ENCODE assay signal across 7 mouse cellular contexts in genomic region chr1:159233426-159233825, GRCm38 (mm10). TPM values are rescaled to one million over a fixed set of nuclear protein-coding genes. Genes with fewer than 3 reads are reported as not detected.
DNase-seq lines count a peak whose midpoint lies in the region; ATAC-seq and TF ChIP-seq lines count a peak whose summit lies in the region.

No protein-coding gene starts in this region.

- H3K27ac ChIP-seq in ES-Bruce4 (ENCODE audit: insufficient read depth, low read length) = no peak overlapping the region
- no peak overlapping the region; the same call in 1 of the 2 replicates for H3K27ac ChIP-seq in heart, embryonic 16.5 days (ENCODE audit: low read length)
- H3K27ac ChIP-seq in lung, postnatal 0 days (ENCODE audit: low read length) = peak overlapping the region; percentile 84; the same call in 1 of the 2 replicates

- TF ChIP-seq POLR2A in ES-Bruce4 (IDR thresholded peaks at IDR 0.05; ENCODE audit: insufficient read depth, low read length) = no peak

- H3K9me3 ChIP-seq in ES-Bruce4 (replicated peaks; ENCODE audit: control insufficient read depth, insufficient read depth, low read length, poor library complexity, severe bottlenecking) = no peaks in the 10 kb centered on the region
- H3K9me3 ChIP-seq in heart, embryonic 16.5 days (replicated peaks; ENCODE audit: control insufficient read depth, low read length) = no peaks in the 10 kb centered on the region
- no peaks in the 10 kb centered on the region for H3K9me3 ChIP-seq in lung, postnatal 0 days (ENCODE audit: low read length)

- H3K4me3 ChIP-seq in C2C12 (ENCODE audit: insufficient read depth, poor library complexity, severe bottlenecking) (peak overlapping the region; percentile 65), ES-Bruce4 (ENCODE audit: low read depth, low read length) (no peak overlapping the region)
- H3K4me3 ChIP-seq in heart, embryonic 16.5 days (ENCODE audit: low read length) = peak overlapping the region; percentile 80
- peak overlapping the region; percentile 69 for H3K4me3 ChIP-seq in lung, postnatal 0 days (ENCODE audit: low read depth, low read length)

- H3K4me2 ChIP-seq in heart, embryonic 16.5 days (ENCODE audit: low read depth, low read length) = peak overlapping the region; percentile 81
- H3K4me2 ChIP-seq in lung, postnatal 0 days (replicated peaks; ENCODE audit: low read depth, low read length) = peak overlapping the region; percentile 72

- peaks cover 60% of the 10 kb centered on the region for H3K79me2 ChIP-seq in C2C12 (ENCODE audit: control insufficient read depth, insufficient read depth)

- H3K9ac ChIP-seq in ES-Bruce4 (ENCODE audit: low read depth, poor library complexity, severe bottlenecking) = peak overlapping the region; percentile 56
- H3K9ac ChIP-seq in heart, embryonic 16.5 days (ENCODE audit: low read length) = peak overlapping the region; percentile 88
- 0 out of 2 replicates have a peak overlapping the region, but pooled peaks have one; percentile 12 for H3K9ac ChIP-seq in lung, postnatal 0 days (replicated peaks; ENCODE audit: low read depth)

- no peaks in the 10 kb centered on the region for H3K27me3 ChIP-seq in C2C12 (ENCODE audit: control insufficient read depth, insufficient read depth, insufficient read length)
- H3K27me3 ChIP-seq in ES-Bruce4 (ENCODE audit: control insufficient read depth, insufficient read depth, low read length, poor library complexity, severe bottlenecking) = no peaks in the 10 kb centered on the region
- H3K27me3 ChIP-seq in heart, embryonic 16.5 days (ENCODE audit: control insufficient read depth, insufficient read depth, low read length) = no peaks in the 10 kb centered on the region
- no peaks in the 10 kb centered on the region for H3K27me3 ChIP-seq in lung, postnatal 0 days (replicated peaks; ENCODE audit: insufficient read depth, low read length)

- TF ChIP-seq CTCF in C2C12 (IDR thresholded peaks at IDR 0.05; ENCODE audit: control insufficient read depth, insufficient read depth, insufficient read length) (no peak), ES-Bruce4 (IDR thresholded peaks at IDR 0.05; ENCODE audit: low read depth, low read length) (no peak)
- TF ChIP-seq CTCF in lung, postnatal 0 days (IDR thresholded peaks at IDR 0.05) = no peak

- no peak for ATAC-seq in heart, embryonic 16.5 days (replicated peaks; ENCODE audit: extremely low read depth, insufficient read depth, low FRiP score)
- ATAC-seq in lung, postnatal 0 days = no peak

- H3K4me1 ChIP-seq in ES-Bruce4 (ENCODE audit: control insufficient read depth, insufficient read depth, low read length) = no peaks in the 10 kb centered on the region
- peaks cover 31% of the 10 kb centered on the region for H3K4me1 ChIP-seq in heart, embryonic 16.5 days (ENCODE audit: control insufficient read depth, insufficient read depth, low read length)
- peaks cover 10% of the 10 kb centered on the region; the same call in 1 of the 2 replicates for H3K4me1 ChIP-seq in lung, postnatal 0 days (ENCODE audit: insufficient read depth, low read depth, low read length)

- DNase-seq in lung, postnatal 0 days (ENCODE audit: low spot score) = peak; percentile 72
- no peak for DNase-seq in ovary, postnatal 10 days (ENCODE audit: low spot score)
- no peak for DNase-seq in layer of hippocampus, adult 8-10 months (ENCODE audit: low spot score in 2 of 2)
- no peak for DNase-seq in urinary bladder, postnatal 14 days (ENCODE audit: low spot score)

- peak overlapping the region; percentile 89 for H3ac ChIP-seq in C2C12 (ENCODE audit: control insufficient read depth, insufficient read length, low read depth)

- 19% methylated on average over 5 of the region's 5 CpGs for WGBS in heart, embryonic 16.5 days
- WGBS in lung, postnatal 0 days = 4% methylated on average over 5 of the region's 5 CpGs

- peaks cover 59% of the 10 kb centered on the region for H3K79me3 ChIP-seq in C2C12 (ENCODE audit: low read depth)

- no peak for TF ChIP-seq EP300 in ES-Bruce4 (IDR thresholded peaks at IDR 0.05; ENCODE audit: insufficient read depth, low read depth, low read length)
- no peak for TF ChIP-seq EP300 in lung, postnatal 0 days (IDR thresholded peaks at IDR 0.05)

- H3K36me3 ChIP-seq in C2C12 (ENCODE audit: control insufficient read depth, insufficient read depth) (peaks cover 6% of the 10 kb centered on the region), ES-Bruce4 (ENCODE audit: control insufficient read depth, insufficient read depth, low read length, poor library complexity, severe bottlenecking) (no peaks in the 10 kb centered on the region)
- H3K36me3 ChIP-seq in heart, embryonic 16.5 days (ENCODE audit: control insufficient read depth, insufficient read depth) = no peaks in the 10 kb centered on the region
- H3K36me3 ChIP-seq in lung, postnatal 0 days (ENCODE audit: insufficient read depth, low read length) = no peaks in the 10 kb centered on the region

TF ChIP-seq in C2C12, 6 proteins besides CTCF, POLR2A, EP300 and RAD21:
- TF ChIP-seq MYOD1 (IDR thresholded peaks at IDR 0.05; ENCODE audit: control insufficient read depth, insufficient read length, low read depth) = no peak
- TF ChIP-seq CEBPB (IDR thresholded peaks at IDR 0.05; ENCODE audit: low read depth) = peak; percentile 52

RNA-seq across cellular contexts. Expression of gene Cop1, which starts 1.3 kb away (rescaled TPM):
- 50.4 TPM for polyA plus RNA-seq in C2C12 (2012; fragmentation: generic; extraction: Trizol)
- 116 and 120 TPM in 2 replicates for polyA plus RNA-seq in ES-Bruce4 (2011; ENCODE audit: insufficient read depth, insufficient read length, low read depth, missing spikeins)
- polyA plus RNA-seq in heart, embryonic 16.5 days (2015; fragmentation: Nextera tagmentation; extraction: Ambion mirVana) = 7.9 and 15.9 TPM in 2 replicates
- 49.1 and 70.1 TPM in 2 replicates for polyA plus RNA-seq in lung, postnatal 0 days (2015; fragmentation: Nextera tagmentation; extraction: Ambion mirVana)
- total RNA-seq in layer of hippocampus, adult 8-10 months (2022) = 100 to 1,000 TPM; 102 to 126 (median 112) TPM

Comparison
In these comparisons a context has a peak if more than half of its experiments do, and no peak if none do; other contexts are left out.
1. H3K9ac ChIP-seq: peak in every context shown above with its lines; median percentile 88 in heart, embryonic 16.5 days; 56 in ES-Bruce4; 12 in lung, postnatal 0 days.